Mouse (Mus musculus): Measurements from ENCODE around the gene Gm17606.

The Gm17606 gene

DNA sequence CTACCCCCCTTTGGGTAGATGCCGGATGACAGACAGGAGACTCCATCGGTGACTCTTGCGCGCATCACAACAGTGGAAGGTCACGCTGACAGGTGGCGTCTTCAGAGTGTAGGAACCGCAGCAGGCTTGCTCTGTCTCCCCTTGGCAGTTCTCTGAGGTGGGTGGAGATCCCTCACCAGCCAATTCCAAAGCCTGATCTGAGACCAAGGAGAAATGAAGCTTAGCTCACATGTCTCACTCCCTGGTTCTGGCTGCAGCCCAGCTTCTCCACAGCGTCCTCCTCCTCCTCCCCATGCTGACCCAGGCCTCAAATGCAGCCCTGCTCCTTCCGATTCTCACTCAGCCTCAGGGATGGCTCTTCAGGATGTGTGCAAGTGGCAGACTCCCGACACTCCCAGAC is 15.8 kb upstream of the Gm17606 start:
- DNase-seq (ENCODE audit: low spot score in 2 of 2) = no peak

DNA sequence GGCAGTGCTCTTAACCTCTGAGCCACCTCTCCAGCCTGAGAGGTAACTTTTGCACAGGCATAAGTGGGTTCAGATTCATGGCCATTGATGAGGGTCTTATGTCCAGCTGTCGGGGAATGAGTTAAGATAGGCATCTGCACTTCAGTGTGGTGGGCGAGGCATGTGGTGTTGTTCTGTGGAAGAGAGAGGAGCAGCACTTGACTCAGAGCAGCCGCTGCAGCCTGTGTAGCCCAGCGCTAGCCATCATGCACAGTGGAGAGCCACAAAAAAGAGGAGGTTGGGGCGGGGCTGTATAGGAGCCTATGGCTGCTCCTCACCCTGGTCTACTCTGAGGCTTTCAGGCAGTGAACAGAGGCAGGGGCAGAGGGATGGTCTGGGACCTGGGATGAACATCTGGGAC is 12.6 kb upstream of the Gm17606 start:
- no peak for DNase-seq (ENCODE audit: low spot score in 2 of 2)

DNA sequence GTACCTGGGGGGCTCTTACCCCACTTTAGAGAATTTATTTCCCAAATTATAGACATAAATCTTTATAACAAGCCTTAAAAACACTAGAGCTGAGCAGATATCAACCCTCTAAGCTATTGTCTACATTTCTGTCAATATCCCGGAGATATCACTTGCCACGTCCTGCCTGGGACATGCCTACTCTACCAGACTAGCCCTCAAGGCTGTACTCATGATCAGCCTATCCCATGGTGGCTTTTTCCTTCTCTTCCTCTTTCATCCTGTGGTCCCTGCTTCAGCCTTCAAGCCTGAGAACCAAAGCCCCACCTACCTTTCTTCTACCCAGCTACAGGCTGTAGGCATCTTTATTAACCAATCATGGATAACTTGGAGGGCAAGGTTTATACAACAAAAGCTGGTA is 11.0 kb upstream of the Gm17606 start:
- no peak for DNase-seq (ENCODE audit: low spot score in 2 of 2)

DNA sequence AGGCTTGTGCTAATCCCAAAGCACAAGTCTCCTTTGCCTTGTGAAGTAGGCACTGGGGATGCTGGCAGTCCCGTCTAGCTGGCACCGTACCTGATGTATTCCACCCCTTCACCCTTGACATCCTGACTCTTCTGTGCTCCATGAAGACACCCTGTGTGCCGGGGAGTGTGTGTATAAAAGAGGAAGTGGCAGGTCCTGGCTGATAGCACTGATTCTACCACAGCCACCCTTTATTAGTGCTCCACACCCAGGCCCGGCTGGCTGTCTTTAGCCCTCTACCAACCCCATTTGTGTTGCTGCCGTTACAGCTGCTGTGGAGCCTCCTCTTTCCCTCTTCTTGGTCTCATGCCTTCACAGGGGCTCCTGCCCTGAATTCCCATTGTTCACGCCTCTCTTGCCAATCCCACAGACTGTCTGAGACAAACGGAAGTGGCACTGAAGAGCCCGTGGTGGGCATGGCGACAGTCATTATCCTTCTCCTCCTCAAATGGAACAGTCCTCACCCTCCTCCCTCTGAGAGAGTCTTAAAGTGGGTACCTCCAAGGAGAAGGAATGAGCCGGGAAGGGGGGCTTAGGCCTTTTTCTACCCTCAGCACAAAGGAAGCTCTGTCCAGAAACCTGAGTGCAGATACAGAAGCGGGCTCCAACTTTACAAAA is 10.0 kb upstream of the Gm17606 start:
- no peak for DNase-seq (ENCODE audit: low spot score in 2 of 2)

DNA sequence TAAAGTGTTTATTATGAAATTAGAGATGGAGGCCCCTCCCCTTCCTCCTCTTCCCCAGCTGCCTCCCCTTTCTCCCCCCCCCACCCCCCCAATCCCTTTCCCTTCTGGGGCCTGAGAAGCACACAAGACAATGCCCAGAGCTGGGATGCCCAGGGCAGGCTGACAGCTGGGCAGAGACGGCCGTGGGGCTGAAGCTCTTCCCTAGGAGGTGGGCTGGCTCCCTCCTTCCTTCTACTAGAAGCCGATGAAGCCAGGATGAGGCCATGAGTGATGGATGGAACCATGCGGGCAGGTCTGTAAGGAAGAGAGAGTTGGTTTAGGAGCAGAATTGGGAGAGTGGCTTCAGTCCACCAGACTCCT is 9.5 kb upstream of the Gm17606 start:
- DNase-seq (ENCODE audit: low spot score in 2 of 2) = no peak

DNA sequence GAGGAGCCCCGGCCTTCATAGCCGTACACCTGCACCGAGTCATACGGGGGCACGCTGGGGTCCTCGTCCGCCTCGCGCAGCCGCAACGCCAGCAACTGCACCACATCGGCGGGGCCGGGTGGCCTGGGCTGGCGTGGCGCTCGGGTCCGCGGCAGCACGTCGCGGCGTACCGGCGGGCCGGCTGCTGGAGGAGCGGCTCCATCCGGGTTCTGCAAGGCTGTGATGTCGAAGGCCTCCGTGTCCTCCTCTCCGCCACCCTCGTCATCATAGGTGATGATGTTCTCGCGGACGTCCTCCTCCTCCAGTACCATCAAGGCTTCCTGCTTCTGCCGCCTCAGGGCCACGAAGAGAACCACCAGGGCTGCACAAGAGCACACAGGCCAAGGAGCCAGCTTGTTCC is 8.5 kb upstream of the Gm17606 start:
- DNase-seq (ENCODE audit: low spot score in 2 of 2) = no peak

DNA sequence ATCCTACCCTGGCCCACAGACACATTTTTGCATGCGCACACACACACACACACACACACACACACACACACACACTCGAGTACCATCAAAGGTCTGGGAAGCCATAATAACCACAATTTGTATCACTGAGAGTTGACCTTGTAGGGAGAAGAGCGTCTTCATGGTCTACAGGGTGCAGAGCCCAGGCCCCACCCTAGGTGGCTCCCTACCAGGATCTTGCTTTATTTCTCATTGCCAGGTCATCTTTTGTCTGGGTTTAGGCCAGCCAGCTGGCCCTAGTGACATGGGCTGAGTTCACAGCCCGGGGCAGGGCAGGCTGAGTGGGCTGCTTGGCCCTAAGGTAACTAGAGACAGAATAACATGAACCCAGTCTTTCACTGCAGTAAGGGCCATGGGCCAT is 6.6 kb upstream of the Gm17606 start:
- DNase-seq (ENCODE audit: low spot score in 2 of 2) = no peak

DNA sequence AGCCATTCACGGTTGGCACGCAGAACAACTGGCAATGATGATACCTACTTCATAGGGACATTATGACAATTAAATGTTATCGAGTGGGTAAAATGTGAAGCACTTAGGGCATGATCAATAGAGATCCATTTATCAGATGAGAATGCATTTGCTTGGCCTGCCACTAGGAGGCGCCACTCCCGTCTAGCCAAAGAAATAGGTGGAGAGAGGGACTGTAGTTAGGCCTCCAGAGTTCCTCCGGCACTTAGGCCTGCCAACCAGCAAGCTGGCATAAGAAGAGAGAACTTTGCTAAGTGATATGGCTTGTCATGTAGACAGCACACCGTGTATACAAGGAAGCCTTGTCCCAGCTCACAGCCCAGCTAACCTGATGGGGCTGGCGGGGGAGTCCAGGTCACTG is 3.8 kb upstream of the Gm17606 start:
- DNase-seq (ENCODE audit: low spot score in 2 of 2) = no peak

DNA sequence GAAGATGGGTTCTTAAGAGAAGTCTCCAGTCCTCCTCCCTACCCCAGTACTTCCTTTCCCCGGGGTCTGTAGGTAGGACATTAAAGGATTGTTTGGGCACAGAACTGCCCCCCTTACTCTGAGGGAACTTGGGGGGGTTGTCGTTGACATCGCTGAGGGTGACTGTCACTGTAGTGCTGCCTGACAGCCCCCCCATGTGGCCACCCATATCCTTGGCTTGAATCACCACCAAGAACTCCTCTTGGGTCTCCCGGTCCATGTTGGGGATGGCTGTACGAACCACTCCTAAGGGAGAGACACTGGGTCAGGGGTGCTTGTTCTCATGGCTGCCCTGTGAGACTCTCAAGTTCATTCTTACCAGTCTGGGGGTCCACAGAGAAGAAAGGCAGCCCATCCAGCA is 2.5 kb upstream of the Gm17606 start:
- no peak for DNase-seq (ENCODE audit: low spot score in 2 of 2)

DNA sequence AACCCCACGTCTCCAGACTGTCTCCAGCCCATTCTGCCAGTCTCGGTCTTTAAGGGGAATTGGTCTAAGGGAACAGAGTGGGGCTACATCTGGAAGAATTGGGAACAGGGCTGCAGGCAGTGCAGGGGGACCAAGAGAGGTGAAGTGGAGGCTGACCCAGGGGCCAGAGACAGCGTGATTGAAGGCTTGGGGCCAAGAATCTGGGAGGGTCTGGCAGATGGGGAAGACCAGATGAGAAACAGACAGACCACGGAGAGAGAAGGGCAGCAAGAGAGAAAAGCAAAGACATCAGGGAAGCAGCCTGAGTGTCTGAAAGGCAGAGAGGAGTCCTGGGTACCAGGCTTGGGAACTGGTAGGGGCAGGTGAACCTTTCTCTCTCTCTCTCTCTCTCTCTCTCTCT is 631 bp upstream of the Gm17606 start:
- no peak for DNase-seq (ENCODE audit: low spot score in 2 of 2)

DNA sequence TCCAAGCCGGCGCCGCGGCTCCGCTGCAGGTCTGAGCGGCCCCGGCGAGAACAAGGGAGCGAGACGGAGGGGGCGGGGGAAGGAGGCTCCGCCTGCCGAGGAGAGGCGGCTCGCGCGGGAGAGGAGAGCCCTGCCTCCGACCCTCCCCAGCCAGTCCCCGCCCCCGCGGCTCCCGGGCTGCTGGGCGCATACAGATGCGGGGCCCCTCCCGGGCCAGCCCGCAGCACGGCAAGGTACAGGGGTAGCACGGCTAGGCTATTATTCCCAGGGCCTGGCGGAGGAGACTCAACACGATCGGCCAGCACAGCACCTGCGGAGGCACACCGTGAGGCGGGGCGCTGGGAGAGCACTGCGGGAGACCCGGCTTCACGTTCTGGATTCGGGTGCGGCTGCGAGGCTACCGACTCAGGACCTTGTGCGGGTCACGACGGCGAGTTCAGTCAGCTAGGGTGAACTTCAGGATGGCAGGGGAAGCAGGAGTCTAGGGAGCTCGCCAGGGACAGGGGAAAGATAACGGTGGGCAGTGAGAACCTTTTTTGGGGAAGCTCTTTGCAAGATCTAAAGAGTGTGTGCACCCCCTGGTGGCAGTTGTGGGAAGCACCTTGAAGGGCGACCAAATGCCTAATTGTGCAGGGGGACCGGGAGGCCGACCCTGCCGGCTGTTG is 685 bp downstream of the Gm17606 start, which contains the start of gene Cdh24:
Gene Cdh24 (minus strand): TSS at position 60 of the 665 bp plus-strand sequence.
- peak; percentile 68 to 86 for DNase-seq (ENCODE audit: low spot score in 2 of 2)

DNA sequence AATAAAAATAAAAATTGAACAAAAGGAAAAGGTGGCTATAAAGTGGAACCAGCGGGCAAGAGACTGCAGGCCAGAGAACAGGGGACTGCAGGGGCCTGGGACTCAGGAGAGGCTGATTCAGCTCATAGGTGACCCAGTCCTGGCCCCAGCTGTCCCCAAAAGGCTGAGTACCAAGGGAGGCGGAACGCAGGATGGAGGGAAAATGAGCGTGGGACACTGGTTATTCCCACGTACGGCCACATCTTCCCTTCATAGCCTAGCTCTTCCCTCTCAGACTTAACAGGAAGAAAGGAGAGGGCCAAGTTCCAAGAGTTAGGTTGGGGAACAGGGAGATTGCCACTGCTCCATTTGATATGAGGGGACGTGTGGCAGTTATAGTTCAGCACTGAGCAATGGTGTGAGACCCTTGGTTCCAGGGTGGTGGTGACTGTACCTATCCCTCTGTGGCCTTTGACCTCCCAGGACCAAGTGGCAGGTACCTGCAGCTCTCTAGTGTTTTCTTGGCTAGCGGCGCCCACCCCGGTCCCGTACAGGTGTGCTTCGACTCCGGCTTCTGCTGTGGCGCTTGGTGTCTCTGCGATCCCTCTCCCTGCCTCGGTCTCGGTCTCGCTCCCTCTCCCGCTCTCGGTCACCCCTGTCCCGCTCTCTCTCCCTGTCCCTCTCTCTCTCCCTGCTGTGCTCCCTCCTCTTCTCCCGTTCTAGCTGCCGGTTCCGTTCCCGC is 1.6 kb downstream of the Gm17606 start:
- no peak for DNase-seq (ENCODE audit: low spot score in 2 of 2)

DNA sequence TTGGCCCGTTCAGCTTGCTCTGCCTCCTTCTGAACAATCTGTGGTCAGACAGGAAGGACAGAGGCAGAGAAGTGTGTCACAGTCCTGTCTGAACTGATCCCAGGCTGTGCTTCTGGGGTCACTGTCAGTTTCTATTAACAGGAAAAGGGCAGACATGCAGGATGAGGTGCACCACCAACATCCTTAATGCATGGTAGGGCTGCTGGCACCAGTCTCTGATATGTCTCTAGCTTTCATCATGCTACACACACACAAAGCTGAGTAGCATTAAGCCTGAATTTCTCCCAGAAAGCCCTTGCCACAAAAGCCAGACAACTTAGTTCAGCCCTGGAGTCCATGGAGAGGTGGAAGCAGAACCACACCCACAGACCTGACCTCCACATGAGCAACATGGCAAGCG is 2.3 kb downstream of the Gm17606 start:
- no peak for DNase-seq (ENCODE audit: low spot score in 2 of 2)

DNA sequence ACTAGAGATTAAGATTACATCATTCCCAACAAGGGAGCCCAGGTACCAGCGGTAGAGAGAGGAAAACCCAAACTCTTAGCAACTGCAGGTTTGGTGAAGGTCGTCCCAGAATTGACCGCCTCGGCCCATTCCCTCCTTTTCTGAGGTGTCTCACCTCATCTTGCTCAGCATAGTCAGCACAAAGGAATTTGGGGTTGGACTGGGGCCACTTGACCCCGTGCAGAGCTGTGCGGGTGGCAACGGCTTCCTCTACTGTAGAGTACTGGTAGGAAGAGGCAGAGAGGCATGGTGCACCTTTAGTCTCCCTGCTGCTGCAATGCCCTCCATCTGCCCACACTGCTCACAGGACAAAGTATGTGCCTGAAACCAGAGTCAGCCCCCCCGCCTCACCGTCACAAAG is 3.5 kb downstream of the Gm17606 start:
- DNase-seq (ENCODE audit: low spot score in 2 of 2) = no peak

DNA sequence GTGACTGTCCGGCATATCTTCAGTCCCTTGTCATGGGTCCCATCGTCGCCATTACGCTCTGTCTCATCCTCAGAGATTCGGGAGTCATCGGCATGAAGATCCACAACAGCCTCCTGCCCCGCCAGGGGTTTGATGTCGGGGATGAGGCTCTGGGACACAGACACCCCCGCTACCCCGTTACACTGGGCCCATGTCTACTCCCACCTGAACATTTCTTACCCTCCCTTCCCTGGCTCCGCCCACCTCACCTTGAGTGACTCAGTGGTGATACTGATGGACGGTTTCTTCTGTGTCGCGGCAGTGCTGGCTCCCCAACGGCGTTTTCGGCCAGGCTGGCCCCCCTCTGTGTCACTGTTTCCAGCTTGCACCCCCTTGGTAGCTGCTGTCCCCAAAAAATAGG is 5.7 kb downstream of the Gm17606 start:
- DNase-seq (ENCODE audit: low spot score in 2 of 2) = no peak

DNA sequence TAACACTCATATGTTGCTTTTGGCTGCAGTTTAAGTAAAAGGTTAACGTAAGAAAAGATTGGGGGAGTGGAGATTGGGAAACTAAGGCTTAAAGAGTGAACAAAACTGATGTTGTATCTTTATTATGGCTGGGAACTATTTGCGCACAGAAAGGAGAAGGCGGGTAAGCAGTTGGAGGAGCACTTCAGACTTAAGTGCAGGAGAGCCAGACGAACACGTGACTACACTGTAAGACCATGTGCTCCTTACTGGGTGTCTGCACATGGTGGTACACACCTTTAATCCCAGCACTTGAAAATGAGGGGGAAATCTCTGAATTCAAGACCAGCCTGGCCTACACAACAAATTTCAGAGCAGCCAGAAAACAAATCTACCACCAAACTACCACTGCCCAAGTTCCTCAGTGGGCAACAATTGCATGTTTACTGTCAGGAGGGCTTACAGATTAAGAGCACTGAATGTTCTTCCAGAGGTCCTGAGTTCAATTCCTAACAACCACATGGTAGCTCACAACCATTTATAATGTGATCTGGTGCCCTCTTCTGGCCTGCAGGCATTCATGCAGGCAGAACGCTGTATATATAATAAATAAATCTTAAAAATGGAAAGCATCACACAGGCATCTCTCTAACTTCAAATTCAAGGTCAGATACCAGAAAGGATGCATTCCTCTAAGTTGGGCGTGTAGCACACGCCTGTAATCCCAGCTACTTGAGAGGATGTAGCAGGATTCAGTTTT is 6.3 kb downstream of the Gm17606 start:
- DNase-seq (ENCODE audit: low spot score in 2 of 2) = no peak

DNA sequence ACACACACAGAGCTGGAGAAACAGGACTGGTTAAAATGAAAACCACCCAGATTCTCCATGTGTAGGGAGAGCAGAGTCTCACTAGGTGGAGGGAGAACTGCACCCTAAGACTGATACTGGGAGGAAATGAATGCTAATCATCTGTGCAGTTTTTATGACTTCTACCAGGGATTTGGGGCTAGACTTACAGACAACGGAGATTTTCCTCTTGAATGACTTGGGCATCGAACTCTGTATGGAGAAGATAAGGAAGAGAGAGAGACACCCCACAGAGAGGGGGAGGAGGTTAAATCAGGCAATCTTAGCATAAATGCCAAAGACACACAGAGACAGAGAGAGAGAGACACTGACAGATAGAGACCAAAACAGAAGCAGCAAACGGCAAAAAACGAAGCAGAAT is 7.1 kb downstream of the Gm17606 start:
- no peak for DNase-seq (ENCODE audit: low spot score in 2 of 2)

DNA sequence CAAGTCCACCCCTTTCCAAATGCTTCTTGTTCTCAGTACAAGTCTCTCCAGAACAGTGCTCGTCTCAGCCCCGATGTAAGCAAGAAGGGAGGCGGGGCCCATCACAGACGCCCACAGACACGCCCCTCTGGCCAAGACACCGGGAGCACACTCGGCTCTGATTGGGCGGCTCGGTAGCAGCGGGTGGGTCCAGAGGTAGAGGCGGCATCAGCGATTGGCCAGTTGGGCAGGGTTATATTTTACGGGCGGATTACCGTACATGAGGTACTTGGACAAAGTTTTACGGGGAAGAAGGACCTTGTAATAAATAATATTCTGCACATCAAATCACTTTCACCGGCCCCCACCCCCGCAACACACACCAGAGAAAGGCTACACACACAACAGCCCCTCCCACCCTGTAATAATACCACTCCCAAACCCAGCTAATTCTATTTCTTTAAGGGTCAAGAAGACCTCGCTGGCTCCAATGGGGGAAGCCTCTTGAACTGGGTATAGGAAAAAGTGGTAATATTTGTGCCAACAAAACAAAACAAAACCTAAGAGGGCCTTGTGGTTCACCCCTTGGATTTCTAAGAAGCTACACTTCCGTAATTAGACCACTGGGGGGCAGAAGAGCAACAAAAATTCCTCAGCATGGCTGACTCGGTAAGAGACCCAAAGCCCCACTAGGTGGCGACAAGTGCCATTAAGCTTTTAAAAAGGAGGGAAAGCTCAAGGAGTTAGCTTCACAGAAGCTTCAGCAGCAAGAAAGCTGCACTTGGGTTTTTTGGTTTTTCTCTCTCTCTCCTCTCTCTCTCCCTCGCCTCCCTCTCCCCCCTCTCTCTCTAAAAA is 10.1 kb downstream of the Gm17606 start:
- peak in 1 of 2 experiments; percentile 89 for DNase-seq (ENCODE audit: low spot score in 2 of 2)

DNA sequence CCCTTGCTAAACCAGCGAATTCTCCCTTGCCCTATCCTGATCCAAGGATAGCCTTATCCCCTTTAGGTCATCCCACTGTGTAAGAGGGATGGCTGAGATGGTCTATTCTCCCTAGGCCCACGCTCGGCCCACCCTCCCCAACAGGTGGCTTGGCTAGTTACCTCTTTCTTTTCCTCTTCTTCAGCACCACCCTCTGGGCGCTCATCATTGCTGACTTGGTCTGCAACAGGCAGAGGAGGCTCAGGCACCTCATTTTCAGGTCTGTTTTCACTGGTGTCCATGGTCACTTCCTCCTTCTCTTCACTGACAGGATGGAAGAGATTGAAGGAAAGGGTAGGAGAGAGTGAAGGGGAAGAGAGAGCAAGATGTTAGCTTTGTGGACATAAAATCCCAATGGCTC is 10.8 kb downstream of the Gm17606 start:
- no peak for DNase-seq (ENCODE audit: low spot score in 2 of 2)

DNA sequence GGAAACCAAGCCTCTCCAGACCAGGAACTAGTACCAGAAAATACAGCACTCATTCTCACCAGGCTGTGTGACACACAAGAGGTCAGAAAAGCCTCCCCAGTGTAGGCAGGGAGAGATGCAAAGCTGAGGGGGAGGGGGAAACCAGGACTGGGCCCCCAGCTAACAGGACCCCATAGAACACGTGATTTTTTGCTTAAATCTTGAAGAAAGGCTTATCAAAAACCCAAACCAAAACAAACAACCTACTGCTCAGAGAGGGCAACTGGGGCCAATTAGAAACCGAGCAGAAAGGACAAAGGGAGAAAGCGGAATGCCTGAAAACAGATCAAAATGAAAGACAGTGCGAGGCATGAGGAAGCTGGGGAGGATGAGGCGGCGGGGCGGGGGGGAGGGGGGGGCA is 12.0 kb downstream of the Gm17606 start:
- DNase-seq (ENCODE audit: low spot score in 2 of 2) = no peak

DNA sequence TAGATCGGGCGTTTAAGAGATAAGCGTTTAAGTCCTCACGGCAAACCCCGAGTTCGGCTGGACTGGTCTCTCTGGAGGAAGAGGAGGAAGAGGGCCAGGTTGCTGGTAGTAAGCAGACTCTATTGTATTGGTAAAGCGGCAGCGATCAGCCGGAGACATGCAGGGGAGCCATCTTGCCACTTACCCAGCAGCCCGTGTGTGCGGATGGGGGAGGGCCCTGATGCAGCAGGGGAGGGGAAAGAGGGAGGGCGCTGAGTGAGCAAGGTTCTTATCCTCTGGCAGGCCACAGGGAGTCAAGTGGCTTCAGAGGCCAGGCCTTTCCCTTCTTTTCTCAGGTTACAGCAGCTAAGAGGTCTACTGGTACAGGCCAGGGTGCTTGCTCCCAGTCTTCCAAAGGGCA is 12.7 kb downstream of the Gm17606 start:
- DNase-seq (ENCODE audit: low spot score in 2 of 2) = peak; percentile 59 to 84

DNA sequence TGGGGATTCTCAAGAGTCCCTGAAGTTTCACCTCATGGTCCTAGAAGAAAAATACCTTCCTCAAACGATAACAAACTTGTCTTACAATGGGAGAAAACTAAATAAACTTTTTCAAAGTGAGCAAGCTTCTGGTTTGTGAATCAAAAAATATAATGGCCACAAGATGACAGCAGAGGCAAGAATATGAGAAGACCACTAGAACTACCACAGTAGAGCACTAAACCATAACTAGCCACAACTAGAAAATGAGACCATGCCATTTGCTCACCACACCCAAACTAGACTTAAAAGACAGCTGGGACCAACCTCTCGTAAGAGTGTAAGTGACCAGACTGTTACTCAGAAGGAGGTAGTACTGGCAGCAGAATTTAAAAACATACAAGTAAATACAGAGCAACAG is 19.3 kb downstream of the Gm17606 start:
- DNase-seq (ENCODE audit: low spot score in 2 of 2) = no peak

Data from left cerebral cortex, adult 9 months (tissue).